Mouse (Mus musculus) CD4-positive helper T cell, adult 2 months (primary cell): ENCODE results near the gene Rgl1.

ENCODE experiments used
- DNase-seq: peaks from one replicate; pipeline ENCODE4 v3.0.0-alpha.2; 2012; ENCODE audit warnings: low read depth, missing footprints, low spot score

The Rgl1 gene

DNA sequence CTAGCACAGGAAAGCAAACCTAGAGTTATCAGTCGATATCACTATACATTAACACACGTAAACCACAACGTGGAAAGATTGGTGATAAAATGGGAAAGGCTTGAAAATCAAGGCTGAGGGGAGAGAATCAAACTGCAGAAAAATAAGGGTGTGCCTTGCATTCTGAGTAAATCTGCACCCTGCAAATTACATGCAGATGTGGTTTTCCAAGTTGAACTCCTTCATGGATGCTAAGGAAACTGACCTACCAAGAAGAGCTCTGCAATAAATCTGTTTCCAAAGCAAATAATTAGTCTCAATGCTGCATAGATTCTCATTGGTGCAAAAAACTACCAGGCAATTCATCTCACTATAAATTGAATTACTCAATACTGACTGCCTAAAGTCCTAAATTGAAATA lies 178.7 kb downstream of the Rgl1 start:
- DNase-seq, result no peak

DNA sequence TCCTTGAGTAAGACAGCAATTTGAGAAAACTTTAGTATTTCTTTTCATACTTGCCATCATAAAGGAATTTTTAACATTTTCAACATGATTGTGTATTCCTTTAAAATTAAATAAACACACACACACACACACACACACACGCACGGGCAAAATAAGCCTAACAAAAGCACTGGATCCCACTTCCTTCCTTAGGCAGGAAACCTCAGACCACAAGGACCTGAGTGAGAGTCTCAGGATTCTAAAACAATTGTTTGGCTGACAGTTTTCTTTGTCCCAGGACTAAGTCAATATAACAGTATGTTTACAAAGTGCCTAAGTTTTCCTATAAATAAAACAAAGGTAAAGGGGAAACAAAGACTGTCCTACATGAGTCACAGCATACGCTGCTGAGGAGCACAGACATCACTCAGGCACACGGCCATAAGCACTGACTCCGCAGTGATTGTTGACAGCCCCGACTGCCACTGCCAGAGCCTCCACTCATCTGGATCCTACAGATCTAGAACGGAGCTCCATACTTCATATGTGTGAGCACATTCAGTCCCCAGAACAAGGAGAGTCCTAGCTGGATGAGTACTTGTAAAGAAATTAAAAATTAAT lies 180.7 kb downstream of the Rgl1 start:
- DNase-seq, result peak; percentile 55

DNA sequence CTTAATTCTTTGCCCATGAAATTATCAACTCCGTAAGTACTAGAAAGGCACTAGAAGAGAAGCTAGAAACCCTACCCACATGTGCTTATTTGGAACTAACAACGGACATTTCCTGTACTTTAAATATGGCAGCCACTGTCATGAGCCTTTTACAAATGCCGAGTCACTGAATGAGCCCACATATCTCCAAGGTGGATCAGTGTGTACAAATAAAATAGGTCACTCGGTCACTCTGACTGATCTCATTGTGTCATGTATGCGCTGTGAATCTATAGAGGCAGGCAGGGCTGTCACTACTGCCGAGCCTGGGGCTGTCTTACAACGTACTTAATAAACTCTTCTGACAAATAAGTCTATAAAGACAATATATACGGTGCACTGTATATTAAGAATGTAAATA lies 181.2 kb downstream of the Rgl1 start:
- no peak for DNase-seq

DNA sequence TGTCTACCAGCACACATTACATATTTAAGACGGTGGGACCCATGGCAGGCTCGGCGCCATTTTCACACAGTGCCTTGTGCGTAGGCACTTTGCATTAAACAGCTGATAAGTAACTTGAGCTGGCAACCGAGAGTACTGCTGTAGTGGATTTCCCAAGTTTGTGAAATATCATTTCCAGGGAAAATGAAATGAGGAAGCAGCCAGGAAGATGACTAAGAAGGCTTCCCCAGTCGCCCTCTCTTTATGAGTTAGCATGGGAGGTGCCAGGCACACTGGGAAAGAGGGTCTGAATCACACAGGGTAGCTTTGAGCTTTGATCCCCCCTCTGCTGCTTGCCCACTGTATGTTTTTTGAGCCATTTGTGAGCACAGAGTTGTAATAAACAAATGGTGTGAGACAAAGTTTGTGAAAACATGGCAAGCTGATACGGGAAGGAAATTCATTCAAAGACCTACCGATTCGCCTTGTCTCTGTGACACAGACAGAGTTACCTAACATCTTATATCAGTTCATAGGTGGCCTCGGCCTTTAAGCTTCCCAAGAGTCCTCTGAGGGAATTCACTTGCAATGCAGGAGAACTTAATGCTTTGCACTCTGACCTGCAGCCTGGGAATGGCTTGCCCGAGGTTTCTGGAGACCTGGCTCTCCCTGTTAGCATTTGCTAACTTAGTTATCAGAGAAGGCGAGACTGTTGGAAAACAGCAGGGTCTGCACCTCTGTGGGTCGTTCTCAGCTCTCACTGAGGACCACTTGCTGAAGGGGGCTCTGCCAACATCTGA lies 184.8 kb downstream of the Rgl1 start:
- DNase-seq, result no peak

DNA sequence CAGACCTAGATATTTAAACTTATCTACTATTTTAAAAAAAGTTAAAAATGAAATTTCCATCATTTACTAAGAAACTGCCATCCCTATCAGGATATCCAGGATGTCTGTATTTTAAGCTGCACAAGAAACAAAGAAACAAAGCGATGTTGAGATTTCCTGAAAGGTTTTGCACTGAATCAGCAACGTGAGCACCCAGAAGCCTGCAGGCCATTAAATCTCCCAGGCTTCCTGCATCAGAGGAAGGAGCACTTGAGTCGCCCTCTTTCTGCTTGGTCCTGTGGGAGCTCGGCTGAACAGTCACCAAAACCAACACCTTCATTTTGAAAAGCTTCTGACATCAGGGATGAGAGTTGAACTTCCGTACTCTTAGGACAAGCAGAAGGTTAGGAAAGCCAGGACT lies 187.2 kb downstream of the Rgl1 start:
- no peak for DNase-seq

DNA sequence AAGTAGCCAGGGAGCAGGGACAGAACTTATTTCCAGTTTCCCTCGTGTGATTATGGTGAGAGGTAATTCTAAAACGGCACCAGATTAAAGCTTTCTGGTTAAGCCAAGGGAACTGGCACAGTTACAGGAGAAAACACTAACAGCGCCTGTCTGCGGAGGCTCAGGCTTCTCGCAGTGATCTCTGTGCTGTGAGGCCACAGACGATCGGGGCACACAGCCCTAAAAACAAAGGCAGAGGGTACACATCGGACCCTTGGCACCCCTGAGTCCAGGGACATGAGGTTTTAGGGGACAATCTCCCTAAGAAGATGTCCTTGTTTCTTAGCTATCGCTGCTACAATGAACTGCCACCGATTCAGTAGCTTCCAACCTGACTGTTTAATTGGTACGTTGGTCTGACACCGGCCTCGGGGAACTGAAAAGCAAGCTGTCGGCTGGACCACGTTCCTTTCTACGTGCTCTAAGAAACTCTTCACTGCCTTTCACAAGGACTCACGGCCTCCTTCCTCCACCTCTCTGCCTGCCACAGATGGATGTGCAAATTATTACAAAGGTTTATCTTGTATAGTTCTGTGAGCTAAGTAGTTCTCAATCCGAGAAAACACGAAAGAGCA lies 187.9 kb downstream of the Rgl1 start:
- no peak for DNase-seq

DNA sequence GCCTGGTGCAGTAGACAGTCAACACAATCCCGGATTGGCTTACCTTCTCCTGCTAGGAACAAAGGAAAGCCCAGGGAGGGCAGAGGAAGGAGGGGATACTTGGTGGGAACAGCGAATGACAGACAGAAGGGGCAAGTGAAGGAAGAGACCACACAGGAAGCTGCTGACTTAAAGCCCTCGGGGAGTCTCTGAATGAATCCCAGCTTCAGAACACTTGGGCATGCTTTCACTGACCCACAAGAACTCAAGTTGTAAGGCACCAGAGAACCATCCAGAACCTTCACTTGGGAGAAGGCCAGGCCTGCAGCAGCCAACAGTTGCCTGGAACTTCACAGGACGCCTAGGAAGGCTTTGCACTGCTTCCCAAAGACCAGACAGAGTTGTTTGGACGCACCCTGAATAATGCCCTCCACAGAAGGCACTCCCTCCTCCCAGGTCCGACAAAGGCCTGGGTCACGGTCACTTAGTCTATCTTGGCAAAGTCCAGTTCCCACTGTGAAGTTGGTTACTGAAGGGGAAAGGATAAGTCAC lies 189.5 kb downstream of the Rgl1 start:
- DNase-seq, result no peak

DNA sequence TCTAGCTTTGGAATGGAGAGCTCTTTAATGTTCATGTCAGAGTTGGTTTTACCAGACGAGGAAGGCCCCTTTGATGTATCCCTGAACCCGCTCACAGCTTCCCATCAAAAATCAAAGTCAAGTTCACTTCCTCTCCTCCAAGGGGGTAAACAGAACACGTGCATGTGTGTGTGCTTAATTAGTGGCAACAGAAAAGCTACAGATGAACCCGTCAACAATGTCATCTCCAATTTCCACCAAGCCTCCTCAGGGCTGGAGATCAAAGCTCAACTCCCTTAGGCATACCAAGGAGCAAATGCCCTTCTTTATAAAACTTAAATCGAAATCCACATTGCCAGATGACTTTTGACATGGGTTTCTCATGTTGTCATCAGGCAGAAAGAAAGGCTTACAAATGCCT lies 191.1 kb downstream of the Rgl1 start:
- DNase-seq, result no peak

DNA sequence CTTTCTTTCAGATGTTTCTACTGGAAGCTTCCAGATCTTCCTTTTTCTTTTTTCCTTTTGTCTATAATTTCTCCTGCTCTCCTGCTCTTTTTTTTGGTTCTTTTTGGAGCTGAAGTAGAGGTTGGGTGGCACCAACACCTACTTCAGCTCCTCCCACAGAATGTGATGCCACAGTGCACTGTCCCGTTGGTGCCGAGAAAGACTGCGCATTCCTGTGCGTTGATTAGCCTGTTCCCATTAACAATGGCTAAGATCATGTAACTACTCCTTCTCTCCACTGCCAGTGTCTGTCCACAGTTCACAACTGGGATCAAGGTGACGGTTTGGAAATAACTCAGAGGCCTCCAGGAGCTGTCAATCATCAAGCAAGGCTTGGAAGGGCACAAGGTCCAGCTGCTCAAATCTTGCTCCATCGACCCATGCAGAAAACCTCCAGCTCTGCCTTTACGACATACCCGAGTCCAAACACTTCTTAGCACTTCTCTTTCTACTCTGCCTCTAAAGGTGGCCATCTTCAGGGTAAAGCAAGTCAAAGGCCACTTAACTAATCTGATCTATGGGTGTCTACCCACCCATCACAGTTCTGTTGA lies 192.6 kb downstream of the Rgl1 start:
- DNase-seq, result no peak

DNA sequence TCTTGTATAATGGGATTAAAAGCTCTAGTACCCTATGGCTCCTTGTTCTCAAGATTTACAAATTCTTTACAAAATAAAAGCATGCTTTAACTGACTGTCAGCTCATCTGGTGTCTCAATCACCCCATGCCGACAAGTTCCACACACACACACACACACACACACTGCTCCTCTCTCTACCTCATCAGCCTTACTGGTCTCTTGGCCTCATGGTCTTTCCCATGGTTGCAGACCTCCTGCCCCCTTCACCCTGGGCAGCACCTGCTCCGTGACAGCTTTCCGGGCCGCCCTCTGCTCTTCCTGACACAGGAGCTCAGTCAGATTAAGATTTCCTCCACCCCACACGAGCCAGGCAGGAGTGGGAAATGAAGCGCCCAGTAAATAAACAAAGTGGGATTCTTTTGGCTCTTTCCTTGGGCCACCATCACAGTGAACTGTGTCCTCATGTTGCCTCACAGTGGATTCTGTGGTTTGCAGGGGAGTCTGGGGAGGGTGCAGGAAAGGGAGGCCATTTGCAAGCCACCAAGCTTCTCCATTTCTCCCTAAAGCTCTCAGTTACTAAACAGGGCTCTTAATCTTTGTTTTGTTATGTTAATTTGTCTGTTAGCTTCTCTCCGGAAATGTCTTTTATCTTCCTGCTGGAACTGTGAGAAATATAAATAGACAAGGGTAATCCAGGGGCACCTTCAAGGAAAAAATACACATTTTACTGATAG lies 193.2 kb downstream of the Rgl1 start:
- no peak for DNase-seq

DNA sequence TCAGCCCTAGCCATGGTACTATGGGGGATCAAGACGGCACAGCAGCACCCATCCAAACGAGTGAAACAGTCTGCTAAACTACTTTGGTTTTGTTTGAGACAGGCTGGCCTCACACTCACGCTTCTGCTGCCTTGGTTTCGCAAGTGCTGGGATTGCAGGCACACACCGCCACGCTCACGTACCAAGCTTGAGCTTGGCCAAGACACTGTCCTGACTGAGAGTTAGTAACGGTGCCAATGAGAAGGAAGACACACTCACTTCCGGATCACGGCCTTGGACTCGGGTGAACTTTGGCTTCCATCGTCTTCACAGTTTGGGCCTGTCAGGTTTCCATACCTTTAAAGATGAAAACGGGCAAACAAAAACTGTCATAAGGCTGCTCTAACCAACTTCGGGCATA lies 194.8 kb downstream of the Rgl1 start:
- no peak for DNase-seq

DNA sequence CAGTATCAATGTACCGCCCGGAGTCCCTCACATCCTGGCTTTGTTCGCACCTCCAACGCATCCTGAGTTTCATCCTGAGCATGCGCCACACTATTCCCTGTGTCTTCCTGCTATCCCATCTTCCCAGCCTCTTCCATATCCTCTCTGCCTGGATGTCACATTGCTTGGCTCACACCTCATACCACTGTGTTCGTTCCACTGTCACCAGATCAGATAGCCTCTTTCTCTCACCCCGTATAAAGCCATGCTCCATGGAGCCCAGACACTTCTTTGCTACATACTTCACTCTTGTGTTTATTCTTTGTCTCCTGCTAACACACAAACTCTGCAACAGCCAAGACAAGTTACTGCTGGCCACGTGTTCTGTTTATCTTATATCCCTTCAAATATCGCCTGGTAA lies 195.5 kb downstream of the Rgl1 start:
- no peak for DNase-seq

DNA sequence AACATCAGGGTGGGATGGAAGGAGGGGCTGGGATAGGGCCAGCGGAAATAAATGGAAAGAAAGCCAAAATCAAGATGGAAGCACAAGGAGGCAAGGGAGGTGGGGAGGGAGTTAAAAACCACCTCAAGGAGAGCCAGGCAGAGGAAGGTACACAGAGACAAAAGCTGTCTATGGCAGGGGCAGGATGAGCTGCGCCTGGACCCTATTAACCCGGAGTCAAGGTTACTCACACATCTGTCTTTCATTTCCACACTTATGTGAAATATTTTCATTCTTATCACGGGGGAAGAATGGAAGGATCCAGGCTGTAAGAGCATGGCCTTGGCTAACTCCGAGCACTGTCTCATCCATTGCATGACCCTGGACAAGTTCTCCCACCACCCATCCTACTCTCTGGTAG lies 202.9 kb downstream of the Rgl1 start:
- no peak for DNase-seq

DNA sequence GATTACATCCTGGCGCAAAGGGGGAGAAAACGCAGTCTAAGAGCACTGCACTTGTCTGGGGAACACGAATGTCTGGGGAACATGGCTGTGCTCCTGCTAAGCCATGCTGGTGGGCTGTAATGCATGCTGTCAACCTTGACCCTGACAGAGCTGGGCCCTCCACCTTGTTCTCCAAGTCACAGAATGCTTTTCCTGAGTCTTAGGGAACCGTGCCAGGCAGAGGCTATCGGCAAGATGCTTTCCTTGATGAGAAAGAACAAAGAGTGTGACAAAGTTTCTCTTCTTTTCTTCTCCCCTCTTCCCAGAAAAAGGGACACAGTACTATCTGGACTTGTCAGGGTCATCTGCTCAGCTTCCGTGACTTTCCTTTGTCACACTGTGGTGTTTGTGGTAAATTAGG lies 203.3 kb downstream of the Rgl1 start:
- no peak for DNase-seq

DNA sequence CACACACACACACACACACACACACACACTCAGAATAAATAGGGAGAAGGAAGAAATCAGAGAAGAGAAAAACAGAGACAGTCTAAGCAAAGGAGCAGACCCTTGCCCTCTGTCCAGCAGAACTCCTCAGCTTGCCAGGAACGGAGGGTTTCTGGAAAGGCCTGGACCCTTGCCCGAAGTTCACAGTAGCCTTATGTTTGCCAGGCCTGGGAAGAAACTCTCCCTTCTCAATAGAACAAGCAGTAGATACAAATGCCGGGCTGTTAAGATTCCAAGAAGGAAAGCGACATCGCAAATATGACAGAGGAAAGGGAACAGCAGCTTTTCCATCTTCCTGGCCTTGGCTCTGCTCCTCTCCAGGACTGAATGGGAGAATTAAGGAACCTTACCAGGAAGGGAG lies 205.7 kb downstream of the Rgl1 start:
- no peak for DNase-seq

DNA sequence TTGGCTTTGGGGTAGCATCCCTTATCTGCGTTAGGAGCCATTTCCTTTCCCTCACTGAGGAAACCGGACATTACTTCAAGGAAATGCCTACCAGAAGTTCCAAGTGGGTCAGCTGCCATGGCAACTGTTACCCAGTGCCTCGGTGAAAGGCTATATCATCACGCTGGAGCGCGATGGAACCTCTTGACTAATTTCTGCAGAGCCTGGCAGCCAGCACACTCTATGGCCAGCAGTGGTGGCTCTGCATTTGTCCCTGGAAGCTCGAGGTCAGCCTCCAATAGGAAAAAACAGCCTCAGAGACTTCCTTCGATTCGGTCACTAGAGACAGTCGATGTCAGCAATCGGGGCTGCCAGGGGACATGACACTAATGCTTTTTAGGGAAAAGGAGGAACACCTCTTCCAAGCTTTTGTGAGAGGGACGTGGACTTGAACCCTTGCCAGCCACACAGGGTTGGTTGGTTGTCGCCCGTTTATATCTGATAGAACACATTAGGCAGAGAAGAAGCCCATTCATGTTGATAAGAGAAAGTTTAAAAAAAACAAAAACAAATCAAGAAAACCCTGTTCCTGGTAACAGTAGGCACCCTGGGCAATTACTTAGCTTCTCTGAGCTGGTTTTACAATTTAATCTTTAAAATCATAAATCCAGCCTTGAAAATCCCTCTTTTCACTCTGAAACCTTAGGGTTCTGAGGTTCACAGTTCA lies 209.4 kb downstream of the Rgl1 start:
- no peak for DNase-seq

DNA sequence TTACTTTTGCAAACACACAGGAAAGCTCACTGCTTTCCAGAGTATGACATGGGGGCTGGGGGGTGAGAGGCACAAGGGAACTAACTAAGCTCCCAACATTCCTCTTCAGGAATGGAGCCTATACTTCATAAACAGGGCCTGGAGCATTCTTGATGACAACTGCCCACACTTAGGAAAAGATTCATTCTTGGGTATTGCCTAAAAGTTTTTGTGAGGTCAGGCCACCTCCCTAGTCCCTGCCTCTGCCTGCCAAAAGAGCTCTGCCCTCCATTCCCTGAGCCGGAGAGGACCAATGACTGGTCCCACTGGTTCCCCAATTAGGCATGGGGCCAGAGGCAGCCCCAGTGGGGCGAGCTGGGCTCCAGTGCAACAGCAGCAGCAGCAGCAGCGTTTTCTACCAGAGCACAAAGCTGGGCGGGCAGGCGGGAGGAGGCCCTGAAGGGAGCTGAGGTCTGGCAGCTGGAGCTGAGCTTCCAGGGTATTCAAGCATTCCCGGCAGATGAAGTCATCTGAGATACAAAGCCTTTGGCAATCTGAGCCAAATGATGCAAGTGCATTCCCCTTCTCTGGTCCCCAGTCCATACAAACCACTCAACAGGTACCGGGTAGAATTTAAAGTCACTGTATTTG lies 210.1 kb downstream of the Rgl1 start:
- no peak for DNase-seq

DNA sequence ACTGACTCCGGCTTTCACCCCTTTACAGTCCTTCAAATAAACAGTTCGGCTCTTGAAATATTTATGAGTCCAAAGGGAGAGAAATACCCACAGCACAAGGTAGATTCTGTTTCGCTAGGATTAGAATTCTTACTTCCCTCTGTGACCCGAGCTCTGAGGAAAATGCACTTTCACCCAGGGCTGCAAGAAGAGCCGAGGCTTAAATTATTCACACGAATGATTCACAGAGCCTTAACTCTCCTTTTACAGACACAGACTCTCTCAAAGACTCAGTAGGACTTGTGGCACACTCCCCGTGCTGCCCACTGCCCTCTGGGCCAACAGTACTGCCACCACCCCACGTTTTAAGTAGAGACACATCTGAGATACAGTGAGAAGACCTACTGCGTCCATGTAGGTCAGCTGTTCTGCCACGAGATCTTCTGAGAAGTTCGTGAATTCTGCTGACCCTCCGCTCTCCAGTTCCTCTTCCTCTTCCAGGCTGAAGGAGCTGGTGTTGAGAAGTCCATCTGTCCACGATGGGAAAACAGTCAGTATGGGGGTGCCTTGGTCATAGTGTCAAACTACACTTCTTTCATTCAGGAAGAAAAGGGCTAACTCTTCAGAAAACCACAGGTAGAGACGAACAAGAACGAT lies 212.1 kb downstream of the Rgl1 start:
- DNase-seq, result no peak

DNA sequence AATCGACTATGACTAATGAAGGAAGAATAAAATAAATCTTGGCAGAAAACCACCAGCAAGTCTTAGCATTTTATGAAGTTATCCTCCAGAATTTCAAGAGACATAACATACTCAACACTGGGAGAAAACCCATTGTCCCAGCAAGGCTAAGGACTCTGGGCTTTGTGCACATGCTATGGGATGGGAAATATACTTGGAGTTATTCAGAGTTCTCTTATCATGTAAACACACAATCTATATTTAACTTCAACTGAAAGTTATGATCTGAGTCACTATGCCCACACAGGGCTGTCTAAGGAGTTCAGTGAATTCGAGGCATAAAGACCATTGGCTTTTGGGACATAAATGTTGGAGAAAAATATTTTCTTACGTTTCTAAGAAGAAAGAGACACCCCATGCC lies 215.2 kb downstream of the Rgl1 start:
- no peak for DNase-seq

DNA sequence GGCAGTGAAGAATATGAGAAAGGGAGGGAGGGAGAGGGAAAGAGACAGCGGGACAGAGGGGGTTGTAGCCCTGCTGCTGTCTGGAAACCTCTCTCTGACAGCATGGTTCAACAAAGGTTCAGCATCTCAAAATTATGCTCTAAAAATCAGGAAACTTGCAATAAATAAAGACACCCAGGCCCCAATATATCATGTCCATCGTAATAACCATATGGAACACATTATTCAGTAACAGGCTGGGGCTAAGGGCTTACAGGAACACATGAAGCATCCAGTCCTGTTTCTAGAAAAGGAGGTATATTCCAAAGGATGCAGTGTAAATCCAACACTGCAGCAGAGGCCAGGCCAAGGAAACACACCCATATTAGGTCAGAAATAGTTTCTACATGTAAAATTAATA lies 215.6 kb downstream of the Rgl1 start:
- no peak for DNase-seq
